Mouse (Mus musculus) heart, embryonic 16.5 days (tissue): ENCODE measurements at regions not wholly inside any gene's neighbourhood (a gene's known extent, or its start where the extent isn't known, plus 50 kb on each side); places are given as distances from the start of the nearest gene placed in this dataset.

ENCODE experiments used
- ATAC-seq: fragments of 200-750 bp; cut with Nextera tagmentation; replicated peaks from 2 replicates; pipeline ENCODE4 v1.8.0; 2017; ENCODE audit warnings: moderate number of reproducible peaks; ENCODE audit not compliant: insufficient read depth, low FRiP score; ENCODE audit errors: extremely low read depth
- H3K27ac ChIP-seq: fragments of 300-500 bp; sonication (generic); 2 replicates; pipeline ENCODE4 v1.5.1; 2014; ENCODE audit warnings: mild to moderate bottlenecking, low read length, control low read depth, moderate library complexity
- H3K27me3 ChIP-seq: fragments of 300-500 bp; sonication (generic); 2 replicates; pipeline ENCODE4 v1.6.1; 2014; ENCODE audit warnings: low read length, mixed read lengths; ENCODE audit not compliant: control insufficient read depth, insufficient read depth
- H3K36me3 ChIP-seq: fragments of 300-500 bp; sonication (generic); 2 replicates; pipeline ENCODE4 v1.6.1; 2014; ENCODE audit not compliant: control insufficient read depth, insufficient read depth
- H3K4me1 ChIP-seq: fragments of 300-500 bp; sonication (generic); 2 replicates; pipeline ENCODE4 v1.6.1; 2014; ENCODE audit warnings: low read length, mixed read lengths; ENCODE audit not compliant: control insufficient read depth, insufficient read depth
- H3K4me2 ChIP-seq: fragments of 300-500 bp; sonication (generic); 2 replicates; pipeline ENCODE4 v1.6.1; 2014; ENCODE audit warnings: low read depth, mild to moderate bottlenecking, control low read depth, low read length
- H3K4me3 ChIP-seq: fragments of 300-500 bp; sonication (generic); 2 replicates; pipeline ENCODE4 v1.5.1; 2014; ENCODE audit warnings: mild to moderate bottlenecking, control low read depth, low read length
- H3K9ac ChIP-seq: fragments of 300-500 bp; sonication (generic); 2 replicates; pipeline ENCODE4 v1.6.1; 2014; ENCODE audit warnings: low read length, control low read depth
- H3K9me3 ChIP-seq: fragments of 300-500 bp; sonication (generic); replicated peaks from 2 replicates; pipeline ENCODE4 v1.6.1; 2016; ENCODE audit warnings: low read length; ENCODE audit not compliant: control insufficient read depth
- WGBS: fragments of 180-500 bp; shearing (Covaris S2); extraction: QIAGEN DNeasy Blood & Tissue Kit; methylation state at CpG from one replicate; pipeline ENCODE4 v1.1.7; 2014; 5-methylcytosine and 5-hydroxymethylcytosine counted together

- Histone ChIP-seq H3K9me3 (no peaks in the 10 kb centered on the region), H3K4me2 (no peak overlapping the region), H3K4me1 (peaks cover 8% of the 10 kb centered on the region), H3K27me3 (no peaks in the 10 kb centered on the region), H3K4me3 (no peak overlapping the region), H3K9ac (no peak overlapping the region), H3K36me3 (no peaks in the 10 kb centered on the region), H3K27ac (no peak overlapping the region)
- 32% methylated on average over 6 of the region's 6 CpGs for WGBS
- no peak for ATAC-seq
Observed at GRCm38 (mm10) chr2:75089616-75090015, 264.0 kb downstream of the Mtx2 start.

- Histone ChIP-seq H3K27me3 (no peaks in the 10 kb centered on the region), H3K4me3 (no peak overlapping the region), H3K9me3 (no peaks in the 10 kb centered on the region), H3K27ac (no peak overlapping the region), H3K36me3 (no peaks in the 10 kb centered on the region), H3K4me2 (no peak overlapping the region), H3K9ac (no peak overlapping the region), H3K4me1 (peaks cover 8% of the 10 kb centered on the region)
- no peak for ATAC-seq
- WGBS: 68% methylated on average over 16 of the region's 16 CpGs
Observed at GRCm38 (mm10) chr2:75090439-75090838, 264.8 kb downstream of the Mtx2 start.

GRCm38 (mm10) chr2:75101501-75101900, 275.9 kb downstream of the Mtx2 start:
- H3K27ac ChIP-seq: no peak overlapping the region
- no peak overlapping the region for H3K4me3 ChIP-seq
- no peak for ATAC-seq
- no peak overlapping the region for H3K9ac ChIP-seq
- 45% methylated on average over 11 of the region's 11 CpGs for WGBS
- H3K9me3 ChIP-seq: no peaks in the 10 kb centered on the region
- H3K27me3 ChIP-seq: no peaks in the 10 kb centered on the region
- no peak overlapping the region for H3K4me2 ChIP-seq
- no peaks in the 10 kb centered on the region for H3K4me1 ChIP-seq
- no peaks in the 10 kb centered on the region for H3K36me3 ChIP-seq

- Histone ChIP-seq H3K9ac (no peak overlapping the region), H3K27ac (no peak overlapping the region), H3K36me3 (no peaks in the 10 kb centered on the region), H3K9me3 (no peaks in the 10 kb centered on the region; the same call in 1 of the 2 replicates), H3K27me3 (no peaks in the 10 kb centered on the region; the same call in 1 of the 2 replicates), H3K4me3 (no peak overlapping the region), H3K4me2 (no peak overlapping the region), H3K4me1 (no peaks in the 10 kb centered on the region)
- ATAC-seq: 0 out of 2 replicates have a peak, but pooled peaks have one; percentile 23
- WGBS: 77% methylated on average over 9 of the region's 9 CpGs
Observed at GRCm38 (mm10) chr2:75112751-75113150, 287.1 kb downstream of the Mtx2 start.

- no peak; the same call in 1 of the 2 replicates for ATAC-seq
- no peaks in the 10 kb centered on the region for H3K36me3 ChIP-seq
- no peak overlapping the region for H3K9ac ChIP-seq
- no peak overlapping the region for H3K27ac ChIP-seq
- no peak overlapping the region for H3K4me2 ChIP-seq
- H3K27me3 ChIP-seq: no peaks in the 10 kb centered on the region; the same call in 1 of the 2 replicates
- no peaks in the 10 kb centered on the region; the same call in 1 of the 2 replicates for H3K9me3 ChIP-seq
- H3K4me3 ChIP-seq: no peak overlapping the region
- H3K4me1 ChIP-seq: no peaks in the 10 kb centered on the region
- 37% methylated on average over 6 of the region's 6 CpGs for WGBS
Observed at GRCm38 (mm10) chr2:75114375-75114774, 288.8 kb downstream of the Mtx2 start.

GRCm38 (mm10) chr2:75118348-75118926, 292.8 kb downstream of the Mtx2 start:
- Histone ChIP-seq H3K4me3 (no peak overlapping the region), H3K4me1 (no peaks in the 10 kb centered on the region), H3K27ac (no peak overlapping the region), H3K9me3 (no peaks in the 10 kb centered on the region), H3K9ac (no peak overlapping the region), H3K27me3 (no peaks in the 10 kb centered on the region; the same call in 1 of the 2 replicates), H3K4me2 (no peak overlapping the region), H3K36me3 (no peaks in the 10 kb centered on the region)
- no peak for ATAC-seq
- 77% methylated on average over 8 of the region's 8 CpGs for WGBS

GRCm38 (mm10) chr2:75119599-75119998, 294.0 kb downstream of the Mtx2 start:
- no peak for ATAC-seq

GRCm38 (mm10) chr2:75133298-75134080, 307.9 kb downstream of the Mtx2 start:
- 81% methylated on average over 10 of the region's 10 CpGs for WGBS
- peaks cover 35% of the 10 kb centered on the region for H3K27me3 ChIP-seq
- no peaks in the 10 kb centered on the region for H3K9me3 ChIP-seq

More at GRCm38 (mm10) chr2:75119599-75119998, 294.0 kb downstream of the Mtx2 start:
- no peak overlapping the region for H3K9ac ChIP-seq
- no peaks in the 10 kb centered on the region for H3K9me3 ChIP-seq
- no peaks in the 10 kb centered on the region; the same call in 1 of the 2 replicates for H3K27me3 ChIP-seq
- H3K4me1 ChIP-seq: no peaks in the 10 kb centered on the region
- 89% methylated on average over 9 of the region's 9 CpGs for WGBS
- no peak overlapping the region for H3K4me2 ChIP-seq
- no peak overlapping the region for H3K27ac ChIP-seq
- H3K4me3 ChIP-seq: no peak overlapping the region
- no peaks in the 10 kb centered on the region for H3K36me3 ChIP-seq

GRCm38 (mm10) chr2:75136618-75137017, 311.0 kb downstream of the Mtx2 start:
- H3K4me1 ChIP-seq: peaks cover 6% of the 10 kb centered on the region
- no peak overlapping the region for H3K9ac ChIP-seq
- H3K27ac ChIP-seq: no peak overlapping the region
- H3K4me3 ChIP-seq: no peak overlapping the region
- no peak for ATAC-seq
- no peaks in the 10 kb centered on the region for H3K9me3 ChIP-seq
- WGBS: 29% methylated on average over 8 of the region's 8 CpGs
- no peaks in the 10 kb centered on the region for H3K36me3 ChIP-seq
- H3K4me2 ChIP-seq: no peak overlapping the region
- H3K27me3 ChIP-seq: peaks cover 57% of the 10 kb centered on the region

More at GRCm38 (mm10) chr2:75133298-75134080, 307.9 kb downstream of the Mtx2 start:
- Histone ChIP-seq H3K4me2 (no peak overlapping the region), H3K4me1 (peaks cover 6% of the 10 kb centered on the region), H3K36me3 (no peaks in the 10 kb centered on the region), H3K4me3 (no peak overlapping the region), H3K27ac (no peak overlapping the region), H3K9ac (no peak overlapping the region)
- ATAC-seq: no peak
